Mouse (Mus musculus) erythroid progenitor cell, adult 5-6 weeks (primary cell): Measurements from ENCODE around the gene Ccdc71. TPM values are rescaled to one million over a fixed set of nuclear protein-coding genes. Genes with fewer than 3 reads are reported as not detected.

Experiments used
- total RNA-seq, 2 experiments: library from RNA; stranded (forward) in 1 of 2; stranded (reverse) in 1 of 2; fragments of 150-400 nt in 1 of 2; fragments of 186-747, 209-891 nt in 1 of 2; gene quantifications; 2 replicates each; pipeline versions ENCODE4 v1.2.3 to v1.2.4; 2015 to 2017; ENCODE audit warnings: low replicate concordance in 2 of 2

The Ccdc71 gene
- total RNA-seq, 2 experiments from 2014 or later, result 3.4 to 9.5 TPM

Other genes starting within 250 kb of the Ccdc71 start
- 11.2 and 14.3 TPM in 2 replicates for gene Dag1, start 196.6 kb upstream of the Ccdc71 start, total RNA-seq (2015; ENCODE audit: low replicate concordance)
- 5.4 and 6.3 TPM in 2 replicates for gene Dag1, start 196.6 kb upstream of the Ccdc71 start, total RNA-seq (2017; ENCODE audit: low replicate concordance)
- gene Nicn1, start 170.1 kb upstream of the Ccdc71 start, total RNA-seq (2015; ENCODE audit: low replicate concordance), result not detected in 2 replicates
- gene Nicn1, start 170.1 kb upstream of the Ccdc71 start, total RNA-seq (2017; ENCODE audit: low replicate concordance), result 0.64 and 0.91 TPM in 2 replicates
- not detected in 2 replicates for gene Amt, start 163.7 kb upstream of the Ccdc71 start, total RNA-seq (2015; ENCODE audit: low replicate concordance)
- not detected in 2 replicates for gene Amt, start 163.7 kb upstream of the Ccdc71 start, total RNA-seq (2017; ENCODE audit: low replicate concordance)
- 157 and 175 TPM in 2 replicates for gene Rhoa, start 154.4 kb upstream of the Ccdc71 start, total RNA-seq (2015; ENCODE audit: low replicate concordance)
- 253 and 313 TPM in 2 replicates for gene Rhoa, start 154.4 kb upstream of the Ccdc71 start, total RNA-seq (2017; ENCODE audit: low replicate concordance)
- 5.9 and 11.5 TPM in 2 replicates for gene Tcta, start 154.4 kb upstream of the Ccdc71 start, total RNA-seq (2015; ENCODE audit: low replicate concordance)
- 2.3 and 2.4 TPM in 2 replicates for gene Tcta, start 154.4 kb upstream of the Ccdc71 start, total RNA-seq (2017; ENCODE audit: low replicate concordance)
- 4,218 and 4,387 TPM in 2 replicates for gene Gpx1, start 121.6 kb upstream of the Ccdc71 start, total RNA-seq (2015; ENCODE audit: low replicate concordance)
- 2,703 and 2,741 TPM in 2 replicates for gene Gpx1, start 121.6 kb upstream of the Ccdc71 start, total RNA-seq (2017; ENCODE audit: low replicate concordance)
- 162 and 251 TPM in 2 replicates for gene Usp4, start 112.7 kb upstream of the Ccdc71 start, total RNA-seq (2015; ENCODE audit: low replicate concordance)
- 123 and 148 TPM in 2 replicates for gene Usp4, start 112.7 kb upstream of the Ccdc71 start, total RNA-seq (2017; ENCODE audit: low replicate concordance)
- gene 1700102P08Rik, start 67.7 kb upstream of the Ccdc71 start, total RNA-seq (2015; ENCODE audit: low replicate concordance), result 2.1 and 2.2 TPM in 2 replicates
- gene 1700102P08Rik, start 67.7 kb upstream of the Ccdc71 start, total RNA-seq (2017; ENCODE audit: low replicate concordance), result 1.2 and 4.6 TPM in 2 replicates
- gene Ccdc36, start 32.0 kb upstream of the Ccdc71 start, total RNA-seq (2015; ENCODE audit: low replicate concordance), result not detected in 2 replicates
- gene Ccdc36, start 32.0 kb upstream of the Ccdc71 start, total RNA-seq (2017; ENCODE audit: low replicate concordance), result 1.1 TPM in 1 of 2 replicates, not detected in the other
- not detected in 2 replicates for gene BC048562, start 24.0 kb upstream of the Ccdc71 start, total RNA-seq (2015; ENCODE audit: low replicate concordance)
- not detected in 2 replicates for gene BC048562, start 24.0 kb upstream of the Ccdc71 start, total RNA-seq (2017; ENCODE audit: low replicate concordance)
- 2.5 and 2.9 TPM in 2 replicates for gene Klhdc8b, start 1.1 kb downstream of the Ccdc71 start, total RNA-seq (2015; ENCODE audit: low replicate concordance)
- gene Klhdc8b, start 1.1 kb downstream of the Ccdc71 start, total RNA-seq (2017; ENCODE audit: low replicate concordance), result 5.4 TPM in 1 of 2 replicates, not detected in the other
- not detected in 2 replicates for gene Lamb2, start 19.2 kb downstream of the Ccdc71 start, total RNA-seq (2015; ENCODE audit: low replicate concordance)
- gene Lamb2, start 19.2 kb downstream of the Ccdc71 start, total RNA-seq (2017; ENCODE audit: low replicate concordance), result not detected in 2 replicates
- 52.6 and 63.7 TPM in 2 replicates for gene Usp19, start 30.1 kb downstream of the Ccdc71 start, total RNA-seq (2015; ENCODE audit: low replicate concordance)
- gene Usp19, start 30.1 kb downstream of the Ccdc71 start, total RNA-seq (2017; ENCODE audit: low replicate concordance), result 54.7 and 58.7 TPM in 2 replicates
- gene Qars, start 47.2 kb downstream of the Ccdc71 start, total RNA-seq (2015; ENCODE audit: low replicate concordance), result 67.5 and 85.1 TPM in 2 replicates
- 78.3 and 79.2 TPM in 2 replicates for gene Qars, start 47.2 kb downstream of the Ccdc71 start, total RNA-seq (2017; ENCODE audit: low replicate concordance)
- gene Qrich1, start 56.3 kb downstream of the Ccdc71 start, total RNA-seq (2015; ENCODE audit: low replicate concordance), result 92.6 and 141 TPM in 2 replicates
- gene Qrich1, start 56.3 kb downstream of the Ccdc71 start, total RNA-seq (2017; ENCODE audit: low replicate concordance), result 117 and 139 TPM in 2 replicates
- 28.8 and 75.0 TPM in 2 replicates for gene Impdh2, start 99.8 kb downstream of the Ccdc71 start, total RNA-seq (2015; ENCODE audit: low replicate concordance)
- 37.1 and 46.5 TPM in 2 replicates for gene Impdh2, start 99.8 kb downstream of the Ccdc71 start, total RNA-seq (2017; ENCODE audit: low replicate concordance)
- 16.3 and 22.0 TPM in 2 replicates for gene Ndufaf3, start 106.9 kb downstream of the Ccdc71 start, total RNA-seq (2015; ENCODE audit: low replicate concordance)
- gene Ndufaf3, start 106.9 kb downstream of the Ccdc71 start, total RNA-seq (2017; ENCODE audit: low replicate concordance), result 1.4 and 37.6 TPM in 2 replicates
- gene Dalrd3, start 109.4 kb downstream of the Ccdc71 start, total RNA-seq (2015; ENCODE audit: low replicate concordance), result 47.8 and 48.7 TPM in 2 replicates
- gene Dalrd3, start 109.4 kb downstream of the Ccdc71 start, total RNA-seq (2017; ENCODE audit: low replicate concordance), result 18.7 and 23.7 TPM in 2 replicates
- gene Wdr6, start 118.2 kb downstream of the Ccdc71 start, total RNA-seq (2015; ENCODE audit: low replicate concordance), result 2.9 and 6.8 TPM in 2 replicates
- gene Wdr6, start 118.2 kb downstream of the Ccdc71 start, total RNA-seq (2017; ENCODE audit: low replicate concordance), result 1.4 and 3.7 TPM in 2 replicates
- not detected in 2 replicates for gene P4htm, start 137.1 kb downstream of the Ccdc71 start, total RNA-seq (2015; ENCODE audit: low replicate concordance)
- gene P4htm, start 137.1 kb downstream of the Ccdc71 start, total RNA-seq (2017; ENCODE audit: low replicate concordance), result not detected in 2 replicates
- 36.0 and 49.4 TPM in 2 replicates for gene Arih2, start 188.9 kb downstream of the Ccdc71 start, total RNA-seq (2015; ENCODE audit: low replicate concordance)
- gene Arih2, start 188.9 kb downstream of the Ccdc71 start, total RNA-seq (2017; ENCODE audit: low replicate concordance), result 77.1 and 79.9 TPM in 2 replicates
- 4.2 TPM in 1 of 2 replicates, not detected in the other for gene Slc25a20, start 201.6 kb downstream of the Ccdc71 start, total RNA-seq (2015; ENCODE audit: low replicate concordance)
- 2.0 and 6.9 TPM in 2 replicates for gene Slc25a20, start 201.6 kb downstream of the Ccdc71 start, total RNA-seq (2017; ENCODE audit: low replicate concordance)
- 1.4 and 10.9 TPM in 2 replicates for gene Prkar2a, start 228.8 kb downstream of the Ccdc71 start, total RNA-seq (2015; ENCODE audit: low replicate concordance)
- 1.4 and 1.5 TPM in 2 replicates for gene Prkar2a, start 228.8 kb downstream of the Ccdc71 start, total RNA-seq (2017; ENCODE audit: low replicate concordance)